Mouse (Mus musculus) left cerebral cortex, adult 11 months (tissue): ENCODE data around the gene Vamp1.

ENCODE experiments used
- DNase-seq: peaks from one replicate; pipeline ENCODE4 v3.0.0; 2022; ENCODE audit warnings: low spot score

Gene Vamp1

DNA sequence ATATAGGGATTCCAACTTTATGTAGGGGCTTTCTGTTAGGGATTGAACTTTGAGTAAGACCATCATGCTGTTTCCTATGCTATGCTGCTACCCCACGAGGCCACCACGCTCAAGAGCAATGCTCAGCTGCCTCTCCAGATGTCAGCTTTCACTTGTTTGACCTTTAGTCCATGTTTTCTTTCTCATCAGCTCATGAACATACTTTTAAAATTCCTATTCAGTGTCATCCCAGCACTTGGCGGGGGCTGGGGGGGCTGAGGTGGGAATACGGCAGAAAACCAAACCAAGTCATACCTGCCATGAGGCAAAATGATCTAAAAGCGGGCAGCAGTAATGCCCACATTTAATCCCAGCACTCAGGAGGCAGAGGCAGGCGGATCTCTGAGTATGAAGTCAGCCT, 2.2 kb upstream of the Vamp1 start:
- DNase-seq = no peak

DNA sequence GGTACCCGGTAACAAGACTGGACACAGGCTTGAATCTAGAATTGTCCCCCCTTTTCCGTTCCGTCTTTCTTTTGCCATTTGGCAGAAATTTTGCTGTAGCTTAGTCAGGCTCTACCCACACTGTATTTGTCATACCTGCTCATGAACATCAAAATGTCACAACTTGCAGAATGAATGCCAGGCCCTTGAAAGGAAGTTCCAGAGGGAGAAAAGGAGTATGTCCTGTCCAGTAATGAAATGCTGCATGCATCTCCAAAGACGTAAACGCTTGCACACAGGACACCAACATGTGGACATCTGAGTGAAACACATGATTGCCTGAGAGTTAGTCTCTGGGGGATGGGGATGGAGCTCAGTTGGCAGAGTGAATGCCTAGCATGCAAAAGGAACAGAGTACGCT, 1.6 kb upstream of the Vamp1 start:
- no peak for DNase-seq

- DNase-seq = no peak
Measured at GRCm38 (mm10) chr6:125216898-125217297, 1.5 kb downstream of the Vamp1 start.

DNA sequence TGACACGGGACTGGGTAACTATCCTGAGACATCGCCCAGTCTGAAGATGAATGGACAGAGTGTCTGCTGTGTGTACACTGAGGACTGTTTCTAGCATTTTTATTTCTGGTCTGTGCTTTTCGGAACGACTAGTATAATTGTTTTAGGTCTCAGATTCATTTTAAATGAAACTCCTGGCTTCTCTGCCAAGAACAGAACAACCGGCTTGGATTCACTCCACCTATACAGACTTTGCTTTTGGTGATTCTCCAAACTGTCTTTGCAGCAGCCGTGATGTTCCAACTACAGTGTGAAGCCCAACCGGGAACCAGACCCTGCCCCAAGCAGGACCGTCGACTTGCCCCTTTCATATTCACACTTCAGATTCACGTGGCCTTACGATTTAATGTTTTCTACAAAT, 2.5 kb downstream of the Vamp1 start:
- DNase-seq = no peak

- DNase-seq = peak; percentile 73
Measured at GRCm38 (mm10) chr6:125218963-125219362, 3.6 kb downstream of the Vamp1 start.

GRCm38 (mm10) chr6:125221115-125221745, 5.9 kb downstream of the Vamp1 start:
- DNase-seq = no peak

DNA sequence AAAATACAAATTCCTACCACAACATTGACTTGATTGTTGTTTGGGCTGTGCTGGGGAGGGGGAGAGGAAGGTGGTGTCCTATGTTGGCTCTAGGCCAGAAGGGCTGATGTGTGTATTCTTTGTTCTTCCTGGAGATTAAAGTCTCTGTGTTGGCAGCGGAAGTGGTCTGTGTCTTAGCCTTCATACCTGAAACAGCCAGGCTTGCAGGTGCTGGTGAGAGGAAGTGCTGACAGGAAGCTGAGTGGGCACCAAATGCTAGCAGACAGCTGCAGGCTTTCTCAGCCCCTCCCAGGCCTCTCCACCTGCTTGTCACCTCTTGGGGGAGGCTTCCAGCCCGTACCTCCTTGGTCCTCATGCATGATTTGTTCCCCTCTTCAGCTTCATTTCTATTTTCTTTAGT, 6.8 kb downstream of the Vamp1 start:
- DNase-seq = no peak

- no peak for DNase-seq
Measured at GRCm38 (mm10) chr6:125222577-125222976, 7.2 kb downstream of the Vamp1 start.

- peak; percentile 38 for DNase-seq
Measured at GRCm38 (mm10) chr6:125225518-125226115, 10.3 kb downstream of the Vamp1 start.

DNA sequence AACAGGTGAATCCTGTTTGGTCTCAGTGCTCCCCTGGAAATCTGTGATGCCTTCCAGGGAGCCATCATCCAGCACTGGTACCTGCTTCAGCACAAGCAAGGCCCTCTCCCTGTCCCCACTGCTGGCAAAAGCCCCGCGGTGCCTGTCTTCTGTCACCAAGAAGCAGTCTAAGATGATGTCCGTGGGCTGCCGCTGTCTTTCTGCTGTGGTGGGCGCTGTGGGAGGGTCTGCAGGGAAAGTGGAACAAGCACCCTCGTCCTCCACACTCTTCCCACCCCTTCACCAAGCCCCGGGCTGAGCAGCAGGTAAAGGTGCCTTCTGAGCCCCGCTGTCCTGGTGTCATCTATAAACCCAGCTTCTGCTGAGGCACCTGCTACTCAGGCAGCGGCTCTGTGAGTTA, 15.2 kb downstream of the Vamp1 start:
- DNase-seq = no peak

GRCm38 (mm10) chr6:125231117-125232044, 16.0 kb downstream of the Vamp1 start, which contains the start of gene Tapbpl:
Gene Tapbpl, minus strand, starts transcription at chr6:125231860.
- peak; percentile 33 for DNase-seq

- no peak for DNase-seq
Measured at GRCm38 (mm10) chr6:125232045-125232437, 16.7 kb downstream of the Vamp1 start.

DNA sequence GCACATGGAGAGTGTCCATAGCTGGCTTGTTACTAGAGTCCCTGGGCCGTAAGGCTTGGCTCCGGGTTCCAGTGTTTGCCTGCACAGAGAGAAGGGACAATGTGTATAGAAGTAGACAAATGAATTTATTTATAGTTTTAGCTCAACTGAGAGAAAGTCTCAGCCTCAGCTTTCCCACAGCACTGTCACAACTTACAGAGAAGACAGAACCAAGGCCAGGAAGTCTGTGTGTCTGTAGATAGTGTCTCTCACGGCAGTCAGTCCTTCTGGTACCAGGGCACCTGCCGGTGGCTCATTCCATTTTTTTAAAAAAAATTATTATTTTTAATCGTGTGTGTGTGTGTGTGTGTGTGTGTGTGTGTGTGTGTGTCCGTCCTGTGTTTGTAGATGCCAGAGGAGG, 17.2 kb downstream of the Vamp1 start:
- no peak for DNase-seq

DNA sequence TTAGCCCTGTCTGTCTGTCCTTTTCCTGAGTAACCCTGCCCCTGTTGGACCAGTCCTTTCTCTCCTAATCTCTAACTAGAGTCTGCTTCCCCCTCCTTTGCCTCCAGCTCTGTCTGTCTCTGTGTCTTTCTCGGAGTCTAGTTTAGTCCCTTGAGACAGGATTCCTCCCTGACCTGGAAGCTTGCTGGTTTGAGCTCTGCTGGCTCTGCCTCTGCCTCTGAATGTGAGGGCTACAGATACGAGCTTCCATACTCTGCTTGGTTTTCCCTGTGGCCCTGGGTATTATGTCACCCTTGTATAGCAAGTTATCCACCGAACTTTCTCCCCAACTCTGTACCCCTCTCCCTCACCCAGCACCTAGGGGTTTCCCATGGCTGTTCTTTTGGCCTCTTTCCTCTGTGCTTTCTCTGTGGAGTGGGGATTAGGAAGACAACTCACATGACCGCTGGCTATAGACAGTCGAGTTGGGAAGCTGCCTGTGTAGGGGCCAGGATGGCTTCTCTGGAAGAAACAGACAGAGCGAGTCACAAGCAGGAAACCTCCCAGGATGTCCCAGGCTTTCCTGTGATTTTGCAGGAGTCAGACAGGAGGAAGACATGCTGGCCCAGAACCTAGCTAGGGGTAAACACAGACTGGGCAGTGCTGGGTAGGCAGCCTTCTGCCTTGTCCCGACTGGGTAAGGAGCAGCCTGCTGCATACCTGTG, 18.6 kb downstream of the Vamp1 start:
- DNase-seq = no peak

- DNase-seq = no peak
Measured at GRCm38 (mm10) chr6:125234520-125234828, 19.1 kb downstream of the Vamp1 start.

GRCm38 (mm10) chr6:125236341-125236740, 21.0 kb downstream of the Vamp1 start:
- no peak for DNase-seq

- no peak for DNase-seq
Measured at GRCm38 (mm10) chr6:125236782-125237181, 21.4 kb downstream of the Vamp1 start, which contains the start of gene Cd27. Gene Cd27, minus strand, starts transcription at chr6:125237010.

GRCm38 (mm10) chr6:125237421-125237820, 22.1 kb downstream of the Vamp1 start:
- no peak for DNase-seq

GRCm38 (mm10) chr6:125238396-125238795, 23.0 kb downstream of the Vamp1 start:
- DNase-seq = no peak

GRCm38 (mm10) chr6:125239547-125239946, 24.2 kb downstream of the Vamp1 start:
- no peak for DNase-seq

GRCm38 (mm10) chr6:125240617-125241016, 25.3 kb downstream of the Vamp1 start:
- DNase-seq = no peak

DNA sequence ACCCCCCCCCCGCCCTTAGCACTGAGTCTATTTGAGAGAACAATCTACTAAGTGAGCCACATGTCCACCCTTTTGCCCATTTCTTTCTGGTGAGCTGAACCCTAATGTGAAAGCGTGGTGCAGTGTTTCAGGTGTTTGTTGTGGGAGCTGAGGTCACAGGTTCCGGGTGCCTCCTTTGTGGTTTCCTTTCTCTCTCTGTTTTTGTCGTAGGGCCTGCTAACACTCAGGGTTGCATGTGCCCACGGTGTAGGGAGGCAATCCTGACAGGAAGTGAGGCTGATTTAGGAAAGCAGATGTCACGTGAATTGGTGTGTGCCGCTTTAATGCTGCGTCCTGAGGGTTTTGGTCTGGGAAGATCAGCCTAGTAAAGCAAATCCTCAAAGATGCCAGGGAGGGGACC, 26.2 kb downstream of the Vamp1 start:
- no peak for DNase-seq
